Mouse (Mus musculus) intestine, embryonic 14.5 days (tissue): ENCODE data around the gene 1700093K21Rik. TPM values are rescaled to one million over a fixed set of nuclear protein-coding genes. Genes with fewer than 3 reads are reported as not detected.

Experiments used
- ATAC-seq: fragments of 200-750 bp; cut with Nextera tagmentation; replicated peaks from 2 replicates; pipeline ENCODE4 v1.8.0; 2017; ENCODE audit warnings: low read depth, moderate number of reproducible peaks, moderate TSS enrichment, moderate library complexity; ENCODE audit not compliant: low FRiP score, low TSS enrichment
- DNase-seq: peaks from one replicate; pipeline ENCODE4 v3.0.0-alpha.2; 2018; ENCODE audit warnings: low spot score
- H3K27ac ChIP-seq: fragments of 300-500 bp; sonication (generic); 2 replicates; pipeline ENCODE4 v1.5.1; 2014; ENCODE audit warnings: low read depth, mild to moderate bottlenecking, control low read depth
- H3K27me3 ChIP-seq: fragments of 300-500 bp; sonication (generic); replicated peaks from 2 replicates; pipeline ENCODE4 v1.6.1; 2014; ENCODE audit warnings: low read length, control low read depth; ENCODE audit not compliant: control insufficient read depth, insufficient read depth
- H3K36me3 ChIP-seq: fragments of 300-500 bp; sonication (generic); 2 replicates; pipeline ENCODE4 v1.6.1; 2014; ENCODE audit warnings: low read length, control low read depth; ENCODE audit not compliant: control insufficient read depth, insufficient read depth
- H3K4me1 ChIP-seq: fragments of 300-500 bp; sonication (generic); replicated peaks from 2 replicates; pipeline ENCODE4 v1.6.1; 2014; ENCODE audit warnings: low read length, control low read depth, mixed read lengths; ENCODE audit not compliant: control insufficient read depth, insufficient read depth
- H3K4me2 ChIP-seq: fragments of 300-500 bp; sonication (generic); 2 replicates; pipeline ENCODE4 v1.6.1; 2014; ENCODE audit warnings: low read length
- H3K4me3 ChIP-seq: fragments of 300-500 bp; sonication (generic); 2 replicates; pipeline ENCODE4 v1.5.1; 2014; ENCODE audit warnings: low read depth, low read length, control low read depth, mixed read lengths
- H3K9ac ChIP-seq: fragments of 300-500 bp; sonication (generic); 2 replicates; pipeline ENCODE4 v1.6.1; 2014; ENCODE audit warnings: mild to moderate bottlenecking, low read length
- H3K9me3 ChIP-seq: fragments of 300-500 bp; sonication (generic); 2 replicates; pipeline ENCODE4 v1.6.1; 2016; ENCODE audit warnings: low read length, control low read depth; ENCODE audit not compliant: control insufficient read depth
- WGBS: fragments of 180-500 bp; shearing (Covaris S2); extraction: QIAGEN DNeasy Blood & Tissue Kit; methylation state at CpG from one replicate; pipeline ENCODE4 v1.1.7; 2014; 5-methylcytosine and 5-hydroxymethylcytosine counted together
- polyA plus RNA-seq: library from polyadenylated mRNA; unstranded; fragments of >200 nt; fragmentation: Nextera tagmentation; extraction: Ambion mirVana; gene quantifications from 2 replicates; pipeline ENCODE4 v1.2.1, GENCODE M21; 2014

1700093K21Rik gene
- polyA plus RNA-seq, 1 experiment from 2014 or later: not detected

- ATAC-seq (no peak), DNase-seq (no peak)
- WGBS: 50% methylated on average over 5 of the region's 5 CpGs
- H3K4me1 ChIP-seq: peaks cover 21% of the 10 kb centered on the region
- 0 out of 2 replicates have a peak overlapping the region, but pooled peaks have one; percentile 78 for H3K27ac ChIP-seq
- H3K9me3 ChIP-seq: no peaks in the 10 kb centered on the region
- peak overlapping the region; percentile 82 for H3K4me3 ChIP-seq
- H3K9ac ChIP-seq: peak overlapping the region; percentile 41
- no peaks in the 10 kb centered on the region for H3K27me3 ChIP-seq
- H3K36me3 ChIP-seq: peaks cover 25% of the 10 kb centered on the region
- peak overlapping the region; percentile 61 for H3K4me2 ChIP-seq
Observed at GRCm38 (mm10) chr11:23498609-23499008, 22.3 kb downstream of the 1700093K21Rik start.

- Histone ChIP-seq H3K4me3 (peak within 1 kb of the TSS; percentile 82), H3K36me3 (peaks cover 32% of the 10 kb centered on the region), H3K4me2 (peak within 1 kb of the TSS; percentile 90), H3K9ac (peak within 1 kb of the TSS; percentile 92), H3K9me3 (no peaks in the 10 kb centered on the region), H3K27ac (peak within 1 kb of the TSS; percentile 96), H3K27me3 (no peaks in the 10 kb centered on the region), H3K4me1 (peaks cover 21% of the 10 kb centered on the region)
- ATAC-seq: peak; percentile 94
- under 1% methylated on average over 51 of the region's 66 CpGs for WGBS
- peak; percentile 98 for DNase-seq
Observed at GRCm38 (mm10) chr11:23497718-23498509, 23.0 kb downstream of the 1700093K21Rik start, which contains the start of gene Ahsa2. Gene Ahsa2, minus strand, starts transcription at chr11:23498030.

GRCm38 (mm10) chr11:23497335-23497717 lies 23.6 kb downstream of the 1700093K21Rik start:
- Histone ChIP-seq H3K27me3 (no peaks in the 10 kb centered on the region), H3K9me3 (no peaks in the 10 kb centered on the region), H3K27ac (peak overlapping the region; percentile 96), H3K36me3 (peaks cover 38% of the 10 kb centered on the region), H3K9ac (peak overlapping the region; percentile 92), H3K4me2 (peak overlapping the region; percentile 90), H3K4me1 (peaks cover 21% of the 10 kb centered on the region), H3K4me3 (peak overlapping the region; percentile 82)
- under 1% methylated on average over 22 of the region's 22 CpGs for WGBS
- ATAC-seq (peak; percentile 84), DNase-seq (no peak)

GRCm38 (mm10) chr11:23496661-23497060 lies 24.3 kb downstream of the 1700093K21Rik start:
- Histone ChIP-seq H3K9ac (peak overlapping the region; percentile 92), H3K36me3 (peaks cover 45% of the 10 kb centered on the region), H3K27me3 (no peaks in the 10 kb centered on the region), H3K9me3 (no peaks in the 10 kb centered on the region), H3K4me2 (peak overlapping the region; percentile 90), H3K4me3 (peak overlapping the region; percentile 82), H3K4me1 (peaks cover 21% of the 10 kb centered on the region), H3K27ac (no peak overlapping the region)
- no peak for ATAC-seq
- WGBS: 44% methylated on average over 6 of the region's 6 CpGs
- DNase-seq: no peak

- H3K36me3 ChIP-seq: peaks cover 59% of the 10 kb centered on the region
Observed at GRCm38 (mm10) chr11:23495231-23495630, 25.7 kb downstream of the 1700093K21Rik start.

GRCm38 (mm10) chr11:23492048-23492790 lies 28.7 kb downstream of the 1700093K21Rik start:
- Histone ChIP-seq H3K4me3 (no peak overlapping the region), H3K4me1 (peaks cover 18% of the 10 kb centered on the region), H3K27me3 (no peaks in the 10 kb centered on the region), H3K9me3 (no peaks in the 10 kb centered on the region), H3K4me2 (no peak overlapping the region), H3K9ac (no peak overlapping the region), H3K27ac (no peak overlapping the region), H3K36me3 (peaks cover 89% of the 10 kb centered on the region)
- 91% methylated on average over 4 of the region's 4 CpGs for WGBS
- no peak for DNase-seq
- ATAC-seq: no peak

More at GRCm38 (mm10) chr11:23495231-23495630, 25.7 kb downstream of the 1700093K21Rik start:
- DNase-seq (no peak), ATAC-seq (no peak)
- H3K4me2 ChIP-seq: no peak overlapping the region
- H3K27me3 ChIP-seq: no peaks in the 10 kb centered on the region
- no peak overlapping the region for H3K4me3 ChIP-seq
- no peak overlapping the region for H3K9ac ChIP-seq
- WGBS: 78% methylated on average over 6 of the region's 6 CpGs
- peaks cover 21% of the 10 kb centered on the region for H3K4me1 ChIP-seq
- no peak overlapping the region for H3K27ac ChIP-seq
- H3K9me3 ChIP-seq: no peaks in the 10 kb centered on the region

- no peak overlapping the region for H3K27ac ChIP-seq
- H3K4me1 ChIP-seq: no peaks in the 10 kb centered on the region
- no peaks in the 10 kb centered on the region for H3K27me3 ChIP-seq
- no peak for DNase-seq
- peaks cover 95% of the 10 kb centered on the region for H3K36me3 ChIP-seq
- 81% methylated on average over 1 of the region's 1 CpGs for WGBS
- H3K4me2 ChIP-seq: no peak overlapping the region
- no peak overlapping the region for H3K9ac ChIP-seq
- no peak for ATAC-seq
- H3K4me3 ChIP-seq: no peak overlapping the region
- H3K9me3 ChIP-seq: no peaks in the 10 kb centered on the region
Observed at GRCm38 (mm10) chr11:23489955-23490354, 31.0 kb downstream of the 1700093K21Rik start.
